Mouse (Mus musculus): ENCODE measurements around the gene Fam213a.
A peak's percentile ranks its signal among the peaks of the same experiment; 100 is the strongest.

DNA sequence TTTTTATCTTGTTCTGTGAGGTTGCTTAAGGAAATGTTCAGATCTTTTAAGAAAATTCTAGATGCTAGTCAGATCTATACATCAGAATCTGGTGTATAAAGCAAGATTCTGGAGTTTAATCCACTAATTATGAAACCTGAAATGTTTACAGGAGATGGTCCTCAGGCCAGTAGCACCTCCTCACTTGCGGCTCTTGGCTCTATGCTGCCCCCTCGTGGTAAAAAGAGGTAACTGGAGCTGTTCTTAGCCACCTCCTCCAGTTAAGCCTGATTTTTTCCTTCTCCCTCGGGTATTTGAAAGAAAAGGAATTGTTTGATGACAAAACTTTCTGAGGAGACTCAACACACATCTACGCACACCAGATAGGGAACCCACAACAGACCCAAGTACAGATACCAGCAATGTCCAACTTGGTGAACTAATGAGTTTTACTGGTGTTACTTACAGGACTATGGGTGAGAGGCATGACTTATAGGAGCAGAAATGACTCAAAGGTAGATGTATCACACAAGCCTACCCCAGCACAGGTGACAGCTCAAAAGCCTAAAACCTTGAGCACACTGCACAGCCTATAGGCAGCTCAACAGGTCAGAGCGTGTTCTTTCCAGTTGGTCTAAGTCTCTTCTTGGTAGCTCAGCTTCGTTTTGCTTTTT is 21.7 kb upstream of the Fam213a start:
- peak; percentile 94 for TF ChIP-seq CTCF (IDR thresholded peaks at IDR 0.05; ENCODE audit: low read depth)
- TF ChIP-seq EP300 (IDR thresholded peaks at IDR 0.05; ENCODE audit: low read depth), result no peak

All from liver, embryonic 14.5 days (tissue).